Mouse (Mus musculus): ENCODE data around the gene 4932438A13Rik. TPM values are rescaled to one million over a fixed set of nuclear protein-coding genes. Genes with fewer than 3 reads are reported as not detected.

Gene 4932438A13Rik
- total and polyA plus RNA-seq, 3 experiments, result 5.9 to 20.3 (median 14.7) TPM

GRCm38 (mm10) chr3:37063406-37063805 lies 200.5 kb downstream of the 4932438A13Rik start, which contains the start of gene Adad1:
TSS of gene Adad1 (plus strand) at chr3:37063527.
- Histone ChIP-seq H3K9me3 (replicated peaks; ENCODE audit: low read length) (peaks cover 4% of the 10 kb centered on the region), H3K79me2 (replicated peaks; ENCODE audit: control insufficient read depth, extremely low read depth, insufficient read depth, poor library complexity, severe bottlenecking) (no peaks in the 10 kb centered on the region), H3K4me3 (replicated peaks in 1 of 3; ENCODE audit: low read depth in 2 of 3, low read length in 2 of 3, poor library complexity in 1 of 3) (no peak within 1 kb of the TSS), H3K27ac (ENCODE audit: insufficient read depth, low read depth) (no peak within 1 kb of the TSS), H3K4me2 (ENCODE audit: insufficient read depth, low read depth, poor library complexity, severe bottlenecking) (no peak within 1 kb of the TSS), H3K9ac (ENCODE audit: insufficient read depth, low read depth) (no peak within 1 kb of the TSS), H3K4me1 (ENCODE audit: control insufficient read depth in 1 of 2, insufficient read depth in 2 of 2) (no peaks in the 10 kb centered on the region), H3K27me3 (replicated peaks) (no peaks in the 10 kb centered on the region), H3K36me3 (replicated peaks in 1 of 2; ENCODE audit: control insufficient read depth in 1 of 2, insufficient read depth in 1 of 2, low read length in 1 of 2) (no peaks in the 10 kb centered on the region)
- TF ChIP-seq ETS1 (conservative IDR thresholded peaks at IDR 0.05; ENCODE audit: low read depth, low read length) (no peak), HCFC1 (IDR thresholded peaks at IDR 0.05; ENCODE audit: low read depth, low read length) (no peak), JUND (conservative IDR thresholded peaks at IDR 0.05; ENCODE audit: low read depth, low read length) (no peak), MYC (IDR thresholded peaks at IDR 0.05; ENCODE audit: low read depth, low read length) (no peak), E2F4 (IDR thresholded peaks at IDR 0.05; ENCODE audit: insufficient replicate concordance, low read depth, low read length) (no peak), ZKSCAN1 (IDR thresholded peaks at IDR 0.05; ENCODE audit: borderline replicate concordance, low read depth, low read length) (no peak), EP300 (IDR thresholded peaks at IDR 0.05; ENCODE audit: low read length) (no peak), SIN3A (IDR thresholded peaks at IDR 0.05; ENCODE audit: low read length) (no peak), JUN (IDR thresholded peaks at IDR 0.05; ENCODE audit: insufficient read depth, low read depth, low read length) (no peak), KAT2A (IDR thresholded peaks at IDR 0.05; ENCODE audit: insufficient replicate concordance, low read length) (no peak)
- in situ Hi-C loops (cut with MboI; ENCODE audit: low pct_ligation_motif_present, low pct_unique_long_range_greater_than_20kb, low sequenced_read_pairs), result no loop called here
- DNase-seq (ENCODE audit: extremely low read depth), result no peak
- dilution Hi-C loops (cut with MboI; ENCODE audit: extremely low pct_ligation_motif_present, extremely low pct_unique_long_range_greater_than_20kb, low sequenced_read_pairs), result no loop called here

DNA sequence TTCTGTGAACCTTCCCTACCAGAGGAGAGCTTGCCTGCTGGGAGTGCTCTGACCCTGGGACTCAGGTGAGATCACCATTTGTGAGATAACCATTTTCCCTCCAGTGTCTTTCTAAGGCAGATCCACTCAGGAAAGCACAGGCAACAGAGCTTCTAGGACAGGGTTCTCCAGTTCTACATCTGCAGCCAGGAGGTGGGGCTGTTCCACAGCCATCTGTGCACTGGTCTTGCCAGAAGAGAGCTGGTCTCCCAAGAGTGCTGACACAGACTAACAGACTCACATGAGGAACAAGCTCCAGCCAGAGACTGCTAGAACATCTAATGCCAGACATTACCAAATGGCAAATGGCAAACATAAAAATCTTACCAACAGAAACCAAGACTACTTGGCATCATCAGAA lies 210.3 kb downstream of the 4932438A13Rik start:
- Histone ChIP-seq H3K9ac (ENCODE audit: insufficient read depth, low read depth) (no peak overlapping the region), H3K4me3 (replicated peaks in 1 of 3; ENCODE audit: low read depth in 2 of 3, low read length in 2 of 3, poor library complexity in 1 of 3) (no peak overlapping the region), H3K79me2 (replicated peaks; ENCODE audit: control insufficient read depth, extremely low read depth, insufficient read depth, poor library complexity, severe bottlenecking) (no peaks in the 10 kb centered on the region), H3K4me2 (ENCODE audit: insufficient read depth, low read depth, poor library complexity, severe bottlenecking) (no peak overlapping the region), H3K27me3 (replicated peaks) (no peaks in the 10 kb centered on the region), H3K9me3 (replicated peaks; ENCODE audit: low read length) (peaks cover 3% of the 10 kb centered on the region), H3K4me1 (ENCODE audit: control insufficient read depth in 1 of 2, insufficient read depth in 2 of 2) (no peaks in the 10 kb centered on the region), H3K36me3 (replicated peaks in 1 of 2; ENCODE audit: control insufficient read depth in 1 of 2, insufficient read depth in 1 of 2, low read length in 1 of 2) (no peaks in the 10 kb centered on the region), H3K27ac (ENCODE audit: insufficient read depth, low read depth) (no peak overlapping the region)
- in situ Hi-C loops (cut with MboI; ENCODE audit: low pct_ligation_motif_present, low pct_unique_long_range_greater_than_20kb, low sequenced_read_pairs), result no loop called here
- TF ChIP-seq ETS1 (conservative IDR thresholded peaks at IDR 0.05; ENCODE audit: low read depth, low read length), result no peak
- peak in 1 of 2 experiments; percentile 61; a peak in 2 of 4 replicates for TF ChIP-seq CTCF (conservative IDR thresholded peaks at IDR 0.05 in 1 of 2, IDR thresholded peaks at IDR 0.05 in 1 of 2; ENCODE audit: low read depth in 2 of 2, low read length in 2 of 2)
- TF ChIP-seq RAD21 (IDR thresholded peaks at IDR 0.05; ENCODE audit: low read depth, low read length), result peak; percentile 54
- TF ChIP-seq SMC3 (IDR thresholded peaks at IDR 0.05; ENCODE audit: low read depth, low read length), result peak; percentile 53
- DNase-seq (ENCODE audit: extremely low read depth), result peak; percentile 22
- dilution Hi-C loops (cut with MboI; ENCODE audit: extremely low pct_ligation_motif_present, extremely low pct_unique_long_range_greater_than_20kb, low sequenced_read_pairs), result no loop called here

- Histone ChIP-seq H3K27ac (ENCODE audit: insufficient read depth, low read depth) (no peak overlapping the region), H3K4me1 (ENCODE audit: control insufficient read depth in 1 of 2, insufficient read depth in 2 of 2) (no peaks in the 10 kb centered on the region), H3K9ac (ENCODE audit: insufficient read depth, low read depth) (no peak overlapping the region), H3K79me2 (replicated peaks; ENCODE audit: control insufficient read depth, extremely low read depth, insufficient read depth, poor library complexity, severe bottlenecking) (no peaks in the 10 kb centered on the region), H3K9me3 (replicated peaks; ENCODE audit: low read length) (no peaks in the 10 kb centered on the region), H3K4me2 (ENCODE audit: insufficient read depth, low read depth, poor library complexity, severe bottlenecking) (no peak overlapping the region), H3K36me3 (replicated peaks in 1 of 2; ENCODE audit: control insufficient read depth in 1 of 2, insufficient read depth in 1 of 2, low read length in 1 of 2) (no peaks in the 10 kb centered on the region), H3K4me3 (replicated peaks in 1 of 3; ENCODE audit: low read depth in 2 of 3, low read length in 2 of 3, poor library complexity in 1 of 3) (no peak overlapping the region), H3K27me3 (replicated peaks) (no peaks in the 10 kb centered on the region)
- no peak for DNase-seq (ENCODE audit: extremely low read depth)
- in situ Hi-C loops (cut with MboI; ENCODE audit: low pct_ligation_motif_present, low pct_unique_long_range_greater_than_20kb, low sequenced_read_pairs), result loop anchor here (5.0 kb wide), 1 partner anchor 117 kb away; no protein-coding TSS in a partner anchor
- dilution Hi-C loops (cut with MboI; ENCODE audit: extremely low pct_ligation_motif_present, extremely low pct_unique_long_range_greater_than_20kb, low sequenced_read_pairs), result no loop called here
- TF ChIP-seq CHD2 (IDR thresholded peaks at IDR 0.05; ENCODE audit: low read length), result no peak
- TF ChIP-seq UBTF (IDR thresholded peaks at IDR 0.05; ENCODE audit: low read depth, low read length), result no peak
- no peak for TF ChIP-seq SMC3 (IDR thresholded peaks at IDR 0.05; ENCODE audit: low read depth, low read length)
- no peak for TF ChIP-seq MAX (IDR thresholded peaks at IDR 0.05; ENCODE audit: low read length)
- TF ChIP-seq SIN3A (IDR thresholded peaks at IDR 0.05; ENCODE audit: low read length), result no peak
- TF ChIP-seq MAFK (IDR thresholded peaks at IDR 0.05; ENCODE audit: insufficient replicate concordance, low read length), result no peak
- no peak for TF ChIP-seq MXI1 (IDR thresholded peaks at IDR 0.05; ENCODE audit: low read depth, low read length)
- no peak for TF ChIP-seq BHLHE40 (IDR thresholded peaks at IDR 0.05; ENCODE audit: low read depth, low read length)
- TF ChIP-seq IRF4 (IDR thresholded peaks at IDR 0.05; ENCODE audit: low read depth, low read length), result no peak
- TF ChIP-seq POLR2A (IDR thresholded peaks at IDR 0.05; ENCODE audit: low read depth, low read length), result no peak
- TF ChIP-seq USF1 (IDR thresholded peaks at IDR 0.05; ENCODE audit: low read depth, low read length), result no peak
- TF ChIP-seq MYC (IDR thresholded peaks at IDR 0.05; ENCODE audit: low read depth, low read length), result no peak
- TF ChIP-seq HCFC1 (IDR thresholded peaks at IDR 0.05; ENCODE audit: low read depth, low read length), result no peak
- no peak for TF ChIP-seq RCOR1 (conservative IDR thresholded peaks at IDR 0.05; ENCODE audit: low read depth, low read length)
- no peak for TF ChIP-seq EP300 (IDR thresholded peaks at IDR 0.05; ENCODE audit: low read length)
Observed at GRCm38 (mm10) chr3:37084860-37085259, 222.0 kb downstream of the 4932438A13Rik start.

Measured in CH12.LX (cell line).